Mouse (Mus musculus) layer of hippocampus, adult 9-10 months (tissue): ENCODE measurements around the gene 4930451I11Rik.

Experiments used
- DNase-seq: peaks from one replicate; pipeline ENCODE4 v3.0.0; 2022; ENCODE audit warnings: low spot score

4930451I11Rik gene

GRCm38 (mm10) chr7:126833294-126833693, 1.9 kb upstream of the 4930451I11Rik start:
- DNase-seq = no peak

GRCm38 (mm10) chr7:126832036-126832598, 678 bp upstream of the 4930451I11Rik start:
- peak; percentile 59 for DNase-seq

GRCm38 (mm10) chr7:126825952-126826351, 5.5 kb downstream of the 4930451I11Rik start:
- no peak for DNase-seq

GRCm38 (mm10) chr7:126825403-126825802, 6.0 kb downstream of the 4930451I11Rik start:
- no peak for DNase-seq

- DNase-seq = no peak
Observed at GRCm38 (mm10) chr7:126823940-126824339, 7.5 kb downstream of the 4930451I11Rik start.

- no peak for DNase-seq
Observed at GRCm38 (mm10) chr7:126823202-126823711, 8.2 kb downstream of the 4930451I11Rik start.

GRCm38 (mm10) chr7:126822741-126823140, 8.7 kb downstream of the 4930451I11Rik start:
- DNase-seq = no peak

GRCm38 (mm10) chr7:126821835-126822511, 9.5 kb downstream of the 4930451I11Rik start:
- peak; percentile 78 for DNase-seq

- DNase-seq = no peak
Observed at GRCm38 (mm10) chr7:126818818-126819217, 12.6 kb downstream of the 4930451I11Rik start.

- DNase-seq = no peak
Observed at GRCm38 (mm10) chr7:126817595-126817994, 13.8 kb downstream of the 4930451I11Rik start.

GRCm38 (mm10) chr7:126816494-126816893, 14.9 kb downstream of the 4930451I11Rik start:
- no peak for DNase-seq

GRCm38 (mm10) chr7:126815726-126816222, 15.7 kb downstream of the 4930451I11Rik start:
- DNase-seq = no peak

- no peak for DNase-seq
Observed at GRCm38 (mm10) chr7:126809723-126810369, 21.6 kb downstream of the 4930451I11Rik start.

GRCm38 (mm10) chr7:126808703-126809455, 22.6 kb downstream of the 4930451I11Rik start:
- peak; percentile 68 for DNase-seq

GRCm38 (mm10) chr7:126807405-126807804, 24.0 kb downstream of the 4930451I11Rik start:
- no peak for DNase-seq

GRCm38 (mm10) chr7:126806956-126807355, 24.5 kb downstream of the 4930451I11Rik start:
- DNase-seq = no peak

GRCm38 (mm10) chr7:126803751-126804150, 27.7 kb downstream of the 4930451I11Rik start:
- DNase-seq = no peak

- no peak for DNase-seq
Observed at GRCm38 (mm10) chr7:126803181-126803580, 28.3 kb downstream of the 4930451I11Rik start.

GRCm38 (mm10) chr7:126802134-126802889, 29.1 kb downstream of the 4930451I11Rik start:
- DNase-seq = no peak

GRCm38 (mm10) chr7:126801057-126801422, 30.4 kb downstream of the 4930451I11Rik start:
- no peak for DNase-seq
